Mouse (Mus musculus): ENCODE results near the gene Rmnd5b. TPM values are rescaled to one million over a fixed set of nuclear protein-coding genes. Genes with fewer than 3 reads are reported as not detected.
A peak's percentile ranks its signal among the peaks of the same experiment; 100 is the strongest.
"Not testable (repeated sequence)": the region's sequence is repeated elsewhere in the genome, so short reads cannot be mapped to it uniquely, and the experiment has no call there.

Gene Rmnd5b
- total and polyA plus RNA-seq, 3 experiments: 41.1 to 59.5 (median 46.7) TPM

DNA sequence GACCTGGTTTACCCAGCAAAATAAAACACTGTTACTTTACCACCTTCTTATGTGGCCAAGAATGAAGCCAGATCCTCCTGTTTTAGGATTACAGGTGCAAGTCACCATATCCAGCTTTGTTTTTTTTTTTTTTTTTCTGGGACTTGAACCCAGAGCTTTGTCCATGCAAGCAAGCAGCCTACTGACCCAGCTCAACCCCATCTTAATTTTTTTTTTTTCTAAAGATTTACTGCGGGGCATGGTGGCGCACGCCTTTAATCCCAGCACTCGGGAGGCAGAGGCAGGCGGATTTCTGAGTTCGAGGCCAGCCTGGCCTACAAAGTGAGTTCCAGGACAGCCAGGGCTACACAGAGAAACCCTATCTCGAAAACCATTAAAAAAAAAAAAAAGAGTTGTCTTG, 19.6 kb downstream of the Rmnd5b start:
- H3K36me3 ChIP-seq (replicated peaks in 1 of 2; ENCODE audit: control insufficient read depth in 1 of 2, insufficient read depth in 1 of 2, low read length in 1 of 2); H3K9me3 ChIP-seq (replicated peaks; ENCODE audit: low read length); DNase-seq (ENCODE audit: extremely low read depth); H3K27me3 ChIP-seq (replicated peaks); dilution Hi-C loops (cut with MboI; ENCODE audit: extremely low pct_ligation_motif_present, extremely low pct_unique_long_range_greater_than_20kb, low sequenced_read_pairs); H3K27ac ChIP-seq (ENCODE audit: insufficient read depth, low read depth): not testable (repeated sequence)
- H3K4me3 ChIP-seq (replicated peaks in 1 of 3; ENCODE audit: low read depth in 2 of 3, low read length in 2 of 3, poor library complexity in 1 of 3): peak overlapping the region in 1 of 3 experiments; percentile 55
- H3K4me2 ChIP-seq (ENCODE audit: insufficient read depth, low read depth, poor library complexity, severe bottlenecking): peak overlapping the region; percentile 32
- in situ Hi-C loops (cut with MboI; ENCODE audit: low pct_ligation_motif_present, low pct_unique_long_range_greater_than_20kb, low sequenced_read_pairs): loop anchor here (10.0 kb wide), 1 partner anchor 69 kb away; the partner anchor contains the start of gene 0610009B22Rik
- H3K9ac ChIP-seq (ENCODE audit: insufficient read depth, low read depth): peak overlapping the region; percentile 89; the same call in 1 of the 2 replicates
- peaks cover 15% of the 10 kb centered on the region for H3K79me2 ChIP-seq (replicated peaks; ENCODE audit: control insufficient read depth, extremely low read depth, insufficient read depth, poor library complexity, severe bottlenecking)
- peaks cover 9 to 25% of the 10 kb centered on the region in 2 experiments for H3K4me1 ChIP-seq (ENCODE audit: control insufficient read depth in 1 of 2, insufficient read depth in 2 of 2)

GRCm38 (mm10) chr11:51615601-51616000, 20.1 kb downstream of the Rmnd5b start:
- in situ Hi-C loops (cut with MboI; ENCODE audit: low pct_ligation_motif_present, low pct_unique_long_range_greater_than_20kb, low sequenced_read_pairs) (loop anchor here (10.0 kb wide), 1 partner anchor 69 kb away; the partner anchor contains the start of gene 0610009B22Rik), dilution Hi-C loops (cut with MboI; ENCODE audit: extremely low pct_ligation_motif_present, extremely low pct_unique_long_range_greater_than_20kb, low sequenced_read_pairs) (no loop called here)
- Histone ChIP-seq H3K4me3 (replicated peaks in 1 of 3; ENCODE audit: low read depth in 2 of 3, low read length in 2 of 3, poor library complexity in 1 of 3) (peak overlapping the region; percentile 45 to 55 (median 49)), H3K79me2 (replicated peaks; ENCODE audit: control insufficient read depth, extremely low read depth, insufficient read depth, poor library complexity, severe bottlenecking) (peaks cover 10% of the 10 kb centered on the region), H3K27me3 (replicated peaks) (no peaks in the 10 kb centered on the region), H3K9ac (ENCODE audit: insufficient read depth, low read depth) (peak overlapping the region; percentile 89), H3K27ac (ENCODE audit: insufficient read depth, low read depth) (no peak overlapping the region; the same call in 1 of the 2 replicates), H3K4me1 (ENCODE audit: control insufficient read depth in 1 of 2, insufficient read depth in 2 of 2) (peaks cover 8 to 24% of the 10 kb centered on the region in 2 experiments), H3K9me3 (replicated peaks; ENCODE audit: low read length) (no peaks in the 10 kb centered on the region), H3K4me2 (ENCODE audit: insufficient read depth, low read depth, poor library complexity, severe bottlenecking) (peak overlapping the region; percentile 48), H3K36me3 (replicated peaks in 1 of 2; ENCODE audit: control insufficient read depth in 1 of 2, insufficient read depth in 1 of 2, low read length in 1 of 2) (no peaks in the 10 kb centered on the region)
- peak; percentile 56; the same call in 1 of the 2 replicates for TF ChIP-seq IRF4 (IDR thresholded peaks at IDR 0.05; ENCODE audit: low read depth, low read length)
- peak; percentile 99 for TF ChIP-seq POLR2A (IDR thresholded peaks at IDR 0.05; ENCODE audit: low read depth, low read length)
- peak; percentile 70 for TF ChIP-seq MAX (IDR thresholded peaks at IDR 0.05; ENCODE audit: low read length)
- 0 out of 2 replicates have a peak, but pooled peaks have one; percentile 51 for TF ChIP-seq KAT2A (IDR thresholded peaks at IDR 0.05; ENCODE audit: insufficient replicate concordance, low read length)
- peak; percentile 98 for TF ChIP-seq ELF1 (IDR thresholded peaks at IDR 0.05; ENCODE audit: low read depth, low read length)
- TF ChIP-seq PAX5 (IDR thresholded peaks at IDR 0.05; ENCODE audit: low read length): no peak
- TF ChIP-seq MAZ (IDR thresholded peaks at IDR 0.05; ENCODE audit: low read depth, low read length): peak; percentile 42; the same call in 1 of the 2 replicates
- no peak for TF ChIP-seq RCOR1 (conservative IDR thresholded peaks at IDR 0.05; ENCODE audit: low read depth, low read length)
- TF ChIP-seq TCF12 (IDR thresholded peaks at IDR 0.05; ENCODE audit: low read depth, low read length): peak; percentile 88
- no peak; the same call in none of the 2 replicates for TF ChIP-seq MYC (IDR thresholded peaks at IDR 0.05; ENCODE audit: low read depth, low read length)
- TF ChIP-seq SMC3 (IDR thresholded peaks at IDR 0.05; ENCODE audit: low read depth, low read length): no peak
- 0 out of 2 replicates have a peak, but pooled peaks have one; percentile 66 for TF ChIP-seq MEF2A (IDR thresholded peaks at IDR 0.05; ENCODE audit: borderline replicate concordance, low read depth, low read length)
- no peak for TF ChIP-seq ZNF384 (IDR thresholded peaks at IDR 0.05; ENCODE audit: low read depth, low read length)
- no peak for TF ChIP-seq ZKSCAN1 (IDR thresholded peaks at IDR 0.05; ENCODE audit: borderline replicate concordance, low read depth, low read length)
- TF ChIP-seq ZMIZ1 (IDR thresholded peaks at IDR 0.05; ENCODE audit: low read depth, low read length): peak; percentile 86; the same call in 1 of the 2 replicates
- TF ChIP-seq ZC3H11A (IDR thresholded peaks at IDR 0.05; ENCODE audit: low read depth, low read length): no peak
- TF ChIP-seq UBTF (IDR thresholded peaks at IDR 0.05; ENCODE audit: low read depth, low read length): no peak
- peak; percentile 80; the same call in 1 of the 2 replicates for TF ChIP-seq MXI1 (IDR thresholded peaks at IDR 0.05; ENCODE audit: low read depth, low read length)
- no peak for TF ChIP-seq ETS1 (conservative IDR thresholded peaks at IDR 0.05; ENCODE audit: low read depth, low read length)
- peak; percentile 82 for TF ChIP-seq HCFC1 (IDR thresholded peaks at IDR 0.05; ENCODE audit: low read depth, low read length)
- TF ChIP-seq SIN3A (IDR thresholded peaks at IDR 0.05; ENCODE audit: low read length): peak; percentile 92
- peak; percentile 36; the same call in 1 of the 2 replicates for TF ChIP-seq NRF1 (IDR thresholded peaks at IDR 0.05; ENCODE audit: low read depth, low read length)
- peak; percentile 97 for TF ChIP-seq NELFE (IDR thresholded peaks at IDR 0.05; ENCODE audit: low read depth, low read length)
- peak; percentile 79; the same call in 1 of the 2 replicates for TF ChIP-seq POLR2AphosphoS2 (IDR thresholded peaks at IDR 0.05; ENCODE audit: low read depth, low read length)
- TF ChIP-seq CTCF (conservative IDR thresholded peaks at IDR 0.05 in 1 of 2, IDR thresholded peaks at IDR 0.05 in 1 of 2; ENCODE audit: low read depth in 2 of 2, low read length in 2 of 2): no peak
- TF ChIP-seq USF2 (conservative IDR thresholded peaks at IDR 0.05; ENCODE audit: low read depth, low read length): no peak
- TF ChIP-seq USF1 (IDR thresholded peaks at IDR 0.05; ENCODE audit: low read depth, low read length): no peak
- no peak for TF ChIP-seq CHD1 (IDR thresholded peaks at IDR 0.05; ENCODE audit: low read depth, low read length)
- TF ChIP-seq RAD21 (IDR thresholded peaks at IDR 0.05; ENCODE audit: low read depth, low read length): no peak
- TF ChIP-seq TBP (conservative IDR thresholded peaks at IDR 0.05; ENCODE audit: low read depth, low read length): peak; percentile 88
- DNase-seq (ENCODE audit: extremely low read depth): peak; percentile 94

Measured in CH12.LX (cell line).